Mouse (Mus musculus) small intestine, adult 10 weeks (tissue): ENCODE results near the gene Mfge8. TPM values are rescaled to one million over a fixed set of nuclear protein-coding genes. Genes with fewer than 3 reads are reported as not detected.

ENCODE experiments used
- polyA plus RNA-seq: library from polyadenylated mRNA; stranded (reverse); fragments of 350-450 nt; fragmentation: Illumina TruSeq; extraction: RNeasy Lipid Tissue Mini Kit (QIAGEN cat#74804); gene quantifications from one replicate; pipeline ENCODE4 v1.2.3, GENCODE M21; 2014; ENCODE audit warnings: low replicate concordance

The Mfge8 gene
- polyA plus RNA-seq = 0.56 TPM

GRCm38 (mm10) chr7:79148711-79149266 lies at the start of gene Mfge8:
Gene Mfge8, minus strand, starts transcription at chr7:79149060.

DNA sequence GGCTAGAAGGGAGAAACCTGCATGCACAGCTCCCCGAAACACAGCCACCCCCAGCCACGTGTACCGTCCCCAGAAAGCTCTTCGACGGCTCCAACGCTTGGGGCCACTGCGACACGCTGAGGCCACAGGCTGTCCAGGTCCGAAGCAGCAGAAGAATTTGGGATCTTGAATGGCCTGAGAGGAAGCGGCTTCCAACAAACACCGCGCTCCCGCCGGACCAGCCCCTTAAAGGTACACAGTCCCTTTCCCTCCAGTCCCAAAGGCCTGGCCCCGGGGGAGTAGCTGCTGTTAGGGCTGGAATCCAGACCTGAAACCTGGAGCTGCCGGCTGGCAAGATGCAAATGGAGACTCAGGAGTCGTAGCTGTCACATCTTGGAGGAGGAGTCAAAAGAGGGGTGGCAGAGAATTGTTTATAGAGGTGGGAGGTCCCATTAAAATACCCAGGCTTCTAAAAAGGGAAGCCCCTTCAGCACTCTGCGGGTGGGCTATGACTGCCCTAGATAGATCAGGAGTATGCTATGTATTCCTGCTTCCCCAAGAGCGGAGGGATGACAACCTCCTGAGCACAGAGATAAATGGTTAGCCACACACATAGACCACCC lies 17.9 kb downstream of the Mfge8 start, which contains the start of gene Hapln3:
TSS of gene Hapln3 (minus strand) at position 176 of the 602 bp plus-strand sequence.

Other genes with a start within 250 kb of the Mfge8 start
- gene Isg20, start 235.6 kb downstream of the Mfge8 start, polyA plus RNA-seq = 0.71 TPM
- not detected for gene Acan, start 95.6 kb downstream of the Mfge8 start, polyA plus RNA-seq
- gene Hapln3, start 18.0 kb downstream of the Mfge8 start, polyA plus RNA-seq = not detected
- gene Abhd2, start 124.1 kb upstream of the Mfge8 start, polyA plus RNA-seq = 99.9 TPM
- not detected for gene Rlbp1, start 238.0 kb upstream of the Mfge8 start, polyA plus RNA-seq
- 1.7 TPM for gene Fanci, start 242.9 kb upstream of the Mfge8 start, polyA plus RNA-seq